Mouse (Mus musculus): ENCODE data around the gene Kdf1. TPM values are rescaled to one million over a fixed set of nuclear protein-coding genes. Genes with fewer than 3 reads are reported as not detected.

The Kdf1 gene
- total and polyA plus RNA-seq, 2 experiments from 2014 or later = 0.16 TPM; not detected in 1

DNA sequence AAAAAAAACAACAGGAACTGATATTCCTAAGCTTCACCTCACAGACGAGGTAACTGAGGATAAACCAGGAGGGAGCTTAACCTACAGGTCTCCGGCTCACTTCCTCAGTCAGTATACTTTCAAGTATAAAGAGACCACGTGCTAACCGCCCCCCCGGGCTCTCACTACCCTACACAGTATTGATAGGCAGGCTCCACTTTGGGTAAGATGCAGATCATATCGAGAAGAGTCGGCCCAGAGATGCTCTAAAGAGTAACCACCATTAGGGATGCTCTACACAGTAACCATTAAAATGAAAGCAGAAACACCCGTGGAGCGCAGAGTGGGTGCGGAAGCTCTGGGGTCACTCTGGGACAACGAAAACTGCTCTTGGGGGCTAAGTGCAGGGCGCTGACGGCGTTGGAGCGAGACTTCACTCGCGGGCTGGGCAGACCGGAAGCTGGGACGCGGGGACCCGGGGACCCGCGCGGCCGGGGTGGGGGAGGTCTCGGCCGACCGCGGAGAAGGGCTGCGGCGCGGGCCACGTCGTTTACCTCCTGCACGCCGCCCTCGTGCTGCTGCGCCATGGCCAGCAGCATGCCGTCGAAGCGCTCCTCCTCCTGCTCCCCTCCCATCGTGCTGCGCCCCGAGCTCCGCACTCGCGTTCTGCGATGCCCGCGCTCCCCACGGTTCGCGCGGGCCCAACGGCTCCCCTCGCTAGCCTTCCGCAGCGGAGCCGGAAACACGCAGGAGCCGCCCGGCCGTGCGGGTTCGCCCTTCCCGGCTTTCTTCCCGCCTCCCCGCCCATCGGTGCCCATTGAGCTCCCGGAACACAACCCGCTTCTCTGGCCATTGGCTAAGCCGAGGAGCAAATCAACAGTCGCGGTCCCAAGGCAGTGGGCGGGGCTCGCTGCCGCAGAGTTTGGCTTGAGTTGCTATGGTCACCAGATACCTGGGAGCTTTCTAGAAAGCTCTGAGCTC, 26.8 kb downstream of the Kdf1 start, which contains the start of gene Nudc:
TSS of gene Nudc (minus strand) at position 725 of the 960 bp plus-strand sequence.
- Histone ChIP-seq H3K4me3 (ENCODE audit: low read depth, low read length) (peak within 1 kb of the TSS; percentile 99), H3K9ac (replicated peaks; ENCODE audit: low read depth, low read length) (peak within 1 kb of the TSS; percentile 93), H3K9me3 (replicated peaks; ENCODE audit: control insufficient read depth, low read length) (no peaks in the 10 kb centered on the region), H3K4me2 (ENCODE audit: low read depth, low read length) (peak within 1 kb of the TSS; percentile 97), H3K36me3 (replicated peaks; ENCODE audit: control insufficient read depth, insufficient read depth, low read length) (peaks cover 23% of the 10 kb centered on the region; the same call in 1 of the 2 replicates), H3K4me1 (ENCODE audit: control insufficient read depth, insufficient read depth) (peaks cover 9% of the 10 kb centered on the region), H3K27ac (ENCODE audit: low read depth) (peak within 1 kb of the TSS; percentile 61), H3K27me3 (ENCODE audit: control insufficient read depth, insufficient read depth, low read length) (no peaks in the 10 kb centered on the region)
- peak; percentile 97 for DNase-seq (ENCODE audit: low spot score)
- under 1% methylated on average over 63 of the region's 77 CpGs for WGBS
- ATAC-seq (ENCODE audit: insufficient read depth, low read depth) = peak; percentile 100
- TF ChIP-seq EP300 (IDR thresholded peaks at IDR 0.05; ENCODE audit: low read depth) (no peak), CTCF (IDR thresholded peaks at IDR 0.05; ENCODE audit: low read depth) (no peak)

DNA sequence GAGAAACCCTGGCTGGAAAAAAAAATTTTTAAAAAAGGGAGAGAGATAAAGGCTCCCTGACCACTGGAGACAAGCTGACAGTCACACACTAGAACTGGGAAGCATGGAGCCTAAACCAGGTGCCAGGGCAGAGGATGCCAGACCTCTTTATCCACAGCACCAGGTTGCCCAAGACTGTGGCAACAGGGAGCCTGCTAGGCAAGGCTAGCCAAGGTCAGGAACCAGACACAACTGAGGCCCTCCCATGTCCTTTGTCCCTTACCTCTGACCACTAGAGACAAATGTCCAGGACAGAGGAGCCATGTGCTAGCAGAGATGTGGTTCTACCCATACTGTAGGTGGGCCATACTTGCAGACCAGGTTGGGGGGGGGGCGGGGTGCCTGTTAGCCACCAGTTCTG, 33.3 kb downstream of the Kdf1 start:
- DNase-seq (ENCODE audit: low spot score) (no peak), ATAC-seq (ENCODE audit: insufficient read depth, low read depth) (no peak)
- 0 out of 2 replicates have a peak, but pooled peaks cover 3% of the 10 kb centered on the region for H3K36me3 ChIP-seq (replicated peaks; ENCODE audit: control insufficient read depth, insufficient read depth, low read length)
- H3K4me1 ChIP-seq (ENCODE audit: control insufficient read depth, insufficient read depth) = 0 out of 2 replicates have a peak, but pooled peaks cover 5% of the 10 kb centered on the region
- no peak overlapping the region for H3K4me3 ChIP-seq (ENCODE audit: low read depth, low read length)
- TF ChIP-seq CTCF (IDR thresholded peaks at IDR 0.05; ENCODE audit: low read depth) (no peak), EP300 (IDR thresholded peaks at IDR 0.05; ENCODE audit: low read depth) (no peak)
- no peak overlapping the region for H3K9ac ChIP-seq (replicated peaks; ENCODE audit: low read depth, low read length)
- no peaks in the 10 kb centered on the region for H3K9me3 ChIP-seq (replicated peaks; ENCODE audit: control insufficient read depth, low read length)
- no peak overlapping the region for H3K4me2 ChIP-seq (ENCODE audit: low read depth, low read length)
- WGBS = 100% methylated on average over 1 of the region's 1 CpGs
- no peak overlapping the region for H3K27ac ChIP-seq (ENCODE audit: low read depth)
- no peaks in the 10 kb centered on the region for H3K27me3 ChIP-seq (ENCODE audit: control insufficient read depth, insufficient read depth, low read length)

DNA sequence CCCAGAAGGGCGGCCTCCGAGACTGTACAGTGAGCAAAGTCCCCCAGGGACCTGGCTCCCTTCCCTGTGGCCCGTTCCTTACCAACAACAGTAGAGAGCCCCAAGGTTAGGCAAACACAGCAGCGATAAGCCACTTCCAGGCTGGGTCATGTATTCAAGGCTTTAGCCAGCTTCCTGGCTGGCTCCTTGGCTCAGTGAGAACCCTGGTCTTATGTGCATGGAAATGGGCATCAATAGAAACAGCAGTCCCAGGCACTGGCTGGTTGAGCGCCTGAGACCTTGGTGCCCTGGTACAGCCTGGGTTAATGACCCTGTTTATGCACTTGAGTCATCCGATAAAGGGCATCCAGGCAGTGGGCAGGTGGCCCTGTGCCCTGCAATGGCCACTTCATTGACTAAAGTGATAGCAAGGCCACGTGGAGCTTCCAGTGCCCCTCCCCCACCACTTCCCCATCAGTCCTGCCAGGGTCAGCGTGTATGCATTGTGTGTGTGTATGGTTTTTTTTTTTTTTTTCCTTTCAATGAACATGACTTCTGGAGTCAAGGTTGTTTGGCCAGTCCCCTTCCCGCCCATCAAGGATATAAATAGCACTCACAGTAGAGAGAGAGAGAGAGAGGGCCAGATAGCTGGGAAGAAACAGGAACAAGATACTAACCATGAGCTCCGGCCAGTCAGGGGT, 34.1 kb downstream of the Kdf1 start, which contains the start of gene Nr0b2:
TSS of gene Nr0b2 (plus strand) at position 609 of the 680 bp plus-strand sequence.
- H3K9ac ChIP-seq (replicated peaks; ENCODE audit: low read depth, low read length) = peak within 1 kb of the TSS; percentile 49
- ATAC-seq (ENCODE audit: insufficient read depth, low read depth) (peak; percentile 88), DNase-seq (ENCODE audit: low spot score) (peak; percentile 76)
- WGBS = 32% methylated on average over 10 of the region's 10 CpGs
- H3K4me3 ChIP-seq (ENCODE audit: low read depth, low read length) = peak within 1 kb of the TSS; percentile 44
- H3K36me3 ChIP-seq (replicated peaks; ENCODE audit: control insufficient read depth, insufficient read depth, low read length) = 0 out of 2 replicates have a peak, but pooled peaks cover 3% of the 10 kb centered on the region
- H3K4me2 ChIP-seq (ENCODE audit: low read depth, low read length) = peak within 1 kb of the TSS; percentile 60
- H3K4me1 ChIP-seq (ENCODE audit: control insufficient read depth, insufficient read depth) = 0 out of 2 replicates have a peak, but pooled peaks cover 5% of the 10 kb centered on the region
- H3K27me3 ChIP-seq (ENCODE audit: control insufficient read depth, insufficient read depth, low read length) = no peaks in the 10 kb centered on the region
- H3K9me3 ChIP-seq (replicated peaks; ENCODE audit: control insufficient read depth, low read length) = no peaks in the 10 kb centered on the region
- TF ChIP-seq CTCF (IDR thresholded peaks at IDR 0.05; ENCODE audit: low read depth) (no peak), EP300 (IDR thresholded peaks at IDR 0.05; ENCODE audit: low read depth) (peak; percentile 48; the same call in 1 of the 2 replicates)
- peak within 1 kb of the TSS; percentile 91 for H3K27ac ChIP-seq (ENCODE audit: low read depth)

DNA sequence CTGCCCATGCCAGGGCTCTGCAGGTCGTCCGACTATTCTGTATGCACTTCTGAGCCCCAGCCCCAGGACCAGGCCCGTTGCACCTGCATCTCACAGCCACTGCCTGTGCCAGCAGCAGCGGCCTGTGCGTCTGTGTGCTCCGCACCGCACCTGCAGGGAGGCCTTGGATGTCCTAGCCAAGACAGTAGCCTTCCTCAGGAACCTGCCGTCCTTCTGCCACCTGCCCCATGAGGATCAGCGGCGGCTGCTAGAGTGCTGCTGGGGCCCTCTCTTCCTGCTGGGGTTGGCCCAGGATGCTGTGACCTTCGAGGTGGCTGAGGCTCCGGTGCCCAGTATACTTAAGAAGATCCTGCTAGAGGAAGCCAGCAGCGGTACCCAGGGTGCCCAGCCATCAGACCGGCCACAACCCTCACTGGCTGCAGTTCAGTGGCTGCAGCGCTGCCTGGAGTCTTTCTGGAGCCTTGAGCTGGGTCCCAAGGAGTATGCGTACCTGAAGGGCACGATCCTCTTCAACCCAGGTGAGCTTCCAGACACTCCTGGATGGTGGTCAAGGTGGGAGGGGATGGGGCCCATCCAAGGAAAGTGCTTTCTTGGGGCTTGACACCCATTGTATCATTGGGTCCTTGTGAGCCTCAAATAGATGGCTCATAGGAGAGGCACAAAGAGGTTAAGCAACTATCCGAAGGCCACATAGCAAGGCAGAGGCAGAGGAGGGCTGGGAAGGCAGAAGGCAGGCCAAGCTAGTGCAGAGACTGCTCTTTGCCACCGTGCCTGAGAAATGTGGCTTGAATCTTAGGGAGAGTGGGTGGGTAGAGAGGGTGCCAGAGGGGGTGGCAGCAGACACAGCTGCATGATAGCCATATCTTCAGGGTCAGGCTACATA, 34.9 kb downstream of the Kdf1 start:
- no peak for DNase-seq (ENCODE audit: low spot score)
- H3K4me3 ChIP-seq (ENCODE audit: low read depth, low read length) = peak overlapping the region; percentile 44
- TF ChIP-seq CTCF (IDR thresholded peaks at IDR 0.05; ENCODE audit: low read depth) (no peak), EP300 (IDR thresholded peaks at IDR 0.05; ENCODE audit: low read depth) (no peak)
- 0 out of 2 replicates have a peak, but pooled peaks cover 3% of the 10 kb centered on the region for H3K36me3 ChIP-seq (replicated peaks; ENCODE audit: control insufficient read depth, insufficient read depth, low read length)
- no peaks in the 10 kb centered on the region for H3K27me3 ChIP-seq (ENCODE audit: control insufficient read depth, insufficient read depth, low read length)
- H3K9ac ChIP-seq (replicated peaks; ENCODE audit: low read depth, low read length) = peak overlapping the region; percentile 49
- peak overlapping the region; percentile 91 for H3K27ac ChIP-seq (ENCODE audit: low read depth)
- 35% methylated on average over 19 of the region's 19 CpGs for WGBS
- H3K9me3 ChIP-seq (replicated peaks; ENCODE audit: control insufficient read depth, low read length) = no peaks in the 10 kb centered on the region
- ATAC-seq (ENCODE audit: insufficient read depth, low read depth) = no peak; the same call in 1 of the 2 replicates
- H3K4me1 ChIP-seq (ENCODE audit: control insufficient read depth, insufficient read depth) = 0 out of 2 replicates have a peak, but pooled peaks cover 5% of the 10 kb centered on the region
- peak overlapping the region; percentile 60 for H3K4me2 ChIP-seq (ENCODE audit: low read depth, low read length)
